Mouse (Mus musculus) ZHBTc4 (cell line): Measurements from ENCODE around the gene Ccdc149.

Experiments used
- DNase-seq: peaks from one replicate; pipeline ENCODE4 v3.0.0-alpha.2; 2011; ENCODE audit warnings: low read depth, low spot score

Ccdc149 gene

GRCm38 (mm10) chr5:52382837-52383236, 88.5 kb downstream of the Ccdc149 start:
- DNase-seq = no peak

- DNase-seq = no peak
Measured at GRCm38 (mm10) chr5:52375847-52376246, 95.5 kb downstream of the Ccdc149 start.

- no peak for DNase-seq
Measured at GRCm38 (mm10) chr5:52370901-52371300, 100.4 kb downstream of the Ccdc149 start.

- peak; percentile 72 for DNase-seq
Measured at GRCm38 (mm10) chr5:52367866-52368840, 103.2 kb downstream of the Ccdc149 start.

- no peak for DNase-seq
Measured at GRCm38 (mm10) chr5:52366661-52367060, 104.7 kb downstream of the Ccdc149 start.

- no peak for DNase-seq
Measured at GRCm38 (mm10) chr5:52365930-52366329, 105.4 kb downstream of the Ccdc149 start.

GRCm38 (mm10) chr5:52364521-52364920, 106.8 kb downstream of the Ccdc149 start:
- no peak for DNase-seq

GRCm38 (mm10) chr5:52363468-52364150, 107.7 kb downstream of the Ccdc149 start, which contains the start of gene Sod3:
TSS of gene Sod3 (plus strand) at chr5:52363791.
- peak; percentile 62 for DNase-seq

- DNase-seq = no peak
Measured at GRCm38 (mm10) chr5:52362776-52363467, 108.4 kb downstream of the Ccdc149 start.

GRCm38 (mm10) chr5:52360286-52361049, 110.9 kb downstream of the Ccdc149 start:
- peak; percentile 38 for DNase-seq

GRCm38 (mm10) chr5:52358120-52358519, 113.2 kb downstream of the Ccdc149 start:
- no peak for DNase-seq

GRCm38 (mm10) chr5:52357175-52357754, 114.1 kb downstream of the Ccdc149 start:
- no peak for DNase-seq

- no peak for DNase-seq
Measured at GRCm38 (mm10) chr5:52355612-52356011, 115.7 kb downstream of the Ccdc149 start.

GRCm38 (mm10) chr5:52354441-52354840, 116.9 kb downstream of the Ccdc149 start:
- no peak for DNase-seq

- DNase-seq = no peak
Measured at GRCm38 (mm10) chr5:52352730-52353129, 118.6 kb downstream of the Ccdc149 start.

- DNase-seq = no peak
Measured at GRCm38 (mm10) chr5:52351561-52351960, 119.8 kb downstream of the Ccdc149 start.

- DNase-seq = no peak
Measured at GRCm38 (mm10) chr5:52350451-52350850, 120.9 kb downstream of the Ccdc149 start.

GRCm38 (mm10) chr5:52346890-52347289, 124.4 kb downstream of the Ccdc149 start:
- no peak for DNase-seq

GRCm38 (mm10) chr5:52339134-52339533, 132.2 kb downstream of the Ccdc149 start:
- no peak for DNase-seq

- no peak for DNase-seq
Measured at GRCm38 (mm10) chr5:52335590-52335989, 135.7 kb downstream of the Ccdc149 start.

GRCm38 (mm10) chr5:52332120-52332519, 139.2 kb downstream of the Ccdc149 start:
- no peak for DNase-seq
